Mouse (Mus musculus): ENCODE data around the gene Erp44. TPM values are rescaled to one million over a fixed set of nuclear protein-coding genes. Genes with fewer than 3 reads are reported as not detected.

Erp44 gene
- total and polyA plus RNA-seq, 3 experiments = 59.2 to 203 (median 99.7) TPM

DNA sequence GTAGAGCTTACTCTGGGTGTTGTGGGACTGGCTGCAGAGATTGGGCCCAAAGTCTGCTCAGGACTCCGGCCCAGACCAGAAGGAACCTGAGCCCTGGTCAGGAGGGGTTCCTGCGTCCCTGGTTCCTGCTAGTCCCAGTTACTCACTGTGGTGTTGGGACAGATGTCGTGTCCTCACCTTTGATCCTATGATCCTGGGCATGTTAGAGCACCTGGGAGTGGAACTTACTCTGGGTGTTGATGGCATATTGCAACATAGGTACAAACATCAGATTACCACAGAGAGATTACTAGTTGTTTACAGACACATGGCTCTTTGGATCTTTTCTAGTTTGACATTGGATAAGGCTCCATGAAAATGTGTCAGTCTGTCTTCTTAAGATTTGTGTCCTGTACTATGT lies 35.5 kb upstream of the Erp44 start:
- no peak for DNase-seq (ENCODE audit: extremely low read depth)
- dilution Hi-C loops (cut with MboI; ENCODE audit: extremely low pct_ligation_motif_present, extremely low pct_unique_long_range_greater_than_20kb, low sequenced_read_pairs) (no loop called here), in situ Hi-C loops (cut with MboI; ENCODE audit: low pct_ligation_motif_present, low pct_unique_long_range_greater_than_20kb, low sequenced_read_pairs) (loop anchor here (10.0 kb wide), 1 partner anchor 70 kb away; no protein-coding TSS in a partner anchor)
- Histone ChIP-seq H3K79me2 (replicated peaks; ENCODE audit: control insufficient read depth, extremely low read depth, insufficient read depth, poor library complexity, severe bottlenecking) (no peaks in the 10 kb centered on the region), H3K27me3 (replicated peaks) (no peaks in the 10 kb centered on the region), H3K4me3 (replicated peaks in 1 of 3; ENCODE audit: low read depth in 2 of 3, low read length in 2 of 3, poor library complexity in 1 of 3) (no peak overlapping the region), H3K4me1 (ENCODE audit: control insufficient read depth in 1 of 2, insufficient read depth in 2 of 2) (peaks cover 0 to 19% of the 10 kb centered on the region in 2 experiments; a peak in 1 of 4 replicates), H3K4me2 (ENCODE audit: insufficient read depth, low read depth, poor library complexity, severe bottlenecking) (no peak overlapping the region), H3K9me3 (replicated peaks; ENCODE audit: low read length) (peaks cover 3% of the 10 kb centered on the region), H3K9ac (ENCODE audit: insufficient read depth, low read depth) (no peak overlapping the region), H3K36me3 (replicated peaks in 1 of 2; ENCODE audit: control insufficient read depth in 1 of 2, insufficient read depth in 1 of 2, low read length in 1 of 2) (peaks cover 5 to 7% of the 10 kb centered on the region in 2 experiments), H3K27ac (ENCODE audit: insufficient read depth, low read depth) (no peak overlapping the region)
- TF ChIP-seq ZNF384 (IDR thresholded peaks at IDR 0.05; ENCODE audit: low read depth, low read length) (no peak), ETS1 (conservative IDR thresholded peaks at IDR 0.05; ENCODE audit: low read depth, low read length) (no peak), IRF4 (IDR thresholded peaks at IDR 0.05; ENCODE audit: low read depth, low read length) (no peak), JUND (conservative IDR thresholded peaks at IDR 0.05; ENCODE audit: low read depth, low read length) (no peak), JUN (IDR thresholded peaks at IDR 0.05; ENCODE audit: insufficient read depth, low read depth, low read length) (no peak), USF2 (conservative IDR thresholded peaks at IDR 0.05; ENCODE audit: low read depth, low read length) (no peak), ZKSCAN1 (IDR thresholded peaks at IDR 0.05; ENCODE audit: borderline replicate concordance, low read depth, low read length) (no peak), PAX5 (IDR thresholded peaks at IDR 0.05; ENCODE audit: low read length) (no peak), MEF2A (IDR thresholded peaks at IDR 0.05; ENCODE audit: borderline replicate concordance, low read depth, low read length) (no peak), RAD21 (IDR thresholded peaks at IDR 0.05; ENCODE audit: low read depth, low read length) (no peak), UBTF (IDR thresholded peaks at IDR 0.05; ENCODE audit: low read depth, low read length) (no peak)

DNA sequence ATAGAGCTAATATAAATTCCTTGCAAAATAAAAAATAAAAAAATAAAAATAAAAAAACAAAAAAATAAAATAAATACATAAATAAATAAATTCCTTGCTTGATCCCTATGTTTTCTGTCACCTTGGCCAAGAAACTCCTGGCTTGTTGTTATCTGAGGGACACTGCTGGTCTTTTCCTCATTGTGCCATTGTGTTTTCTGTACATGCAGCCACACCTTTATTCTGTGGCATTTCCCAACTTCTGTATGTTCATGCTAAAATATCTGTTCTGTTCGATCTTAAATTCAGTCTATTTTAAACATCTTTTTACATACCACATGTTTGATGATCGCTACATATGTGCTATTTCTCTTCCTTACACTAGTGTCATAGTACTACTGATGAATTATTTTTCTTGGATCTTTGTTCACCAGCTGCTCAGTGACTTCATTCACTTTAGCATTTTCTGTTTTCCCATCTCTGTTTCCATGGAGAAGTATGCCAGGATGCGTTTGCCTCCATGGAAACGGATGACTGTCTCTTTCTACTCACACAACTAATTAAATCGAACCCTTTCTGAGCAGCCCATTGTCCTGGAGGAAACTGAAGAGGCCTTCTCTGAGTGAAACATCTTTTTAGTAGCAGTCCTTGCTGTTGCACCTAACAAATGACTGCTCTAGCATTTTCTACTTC lies 7.9 kb upstream of the Erp44 start:
- H3K4me1 ChIP-seq (ENCODE audit: control insufficient read depth in 1 of 2, insufficient read depth in 2 of 2) = no peaks in the 10 kb centered on the region
- H3K9me3 ChIP-seq (replicated peaks; ENCODE audit: low read length) = no peaks in the 10 kb centered on the region
- in situ Hi-C loops (cut with MboI; ENCODE audit: low pct_ligation_motif_present, low pct_unique_long_range_greater_than_20kb, low sequenced_read_pairs) (loop anchor here (10.0 kb wide), 1 partner anchor 52 kb away; no protein-coding TSS in a partner anchor), dilution Hi-C loops (cut with MboI; ENCODE audit: extremely low pct_ligation_motif_present, extremely low pct_unique_long_range_greater_than_20kb, low sequenced_read_pairs) (no loop called here)
- DNase-seq (ENCODE audit: extremely low read depth) = no peak
- no peak overlapping the region for H3K4me2 ChIP-seq (ENCODE audit: insufficient read depth, low read depth, poor library complexity, severe bottlenecking)
- H3K36me3 ChIP-seq (replicated peaks in 1 of 2; ENCODE audit: control insufficient read depth in 1 of 2, insufficient read depth in 1 of 2, low read length in 1 of 2) = peaks cover 18 to 41% of the 10 kb centered on the region in 2 experiments
- H3K79me2 ChIP-seq (replicated peaks; ENCODE audit: control insufficient read depth, extremely low read depth, insufficient read depth, poor library complexity, severe bottlenecking) = no peaks in the 10 kb centered on the region
- no peak overlapping the region for H3K4me3 ChIP-seq (replicated peaks in 1 of 3; ENCODE audit: low read depth in 2 of 3, low read length in 2 of 3, poor library complexity in 1 of 3)
- no peak overlapping the region for H3K9ac ChIP-seq (ENCODE audit: insufficient read depth, low read depth)
- H3K27me3 ChIP-seq (replicated peaks) = no peaks in the 10 kb centered on the region
- no peak for TF ChIP-seq ZMIZ1 (IDR thresholded peaks at IDR 0.05; ENCODE audit: low read depth, low read length)
- TF ChIP-seq NELFE (IDR thresholded peaks at IDR 0.05; ENCODE audit: low read depth, low read length) = no peak
- TF ChIP-seq CHD2 (IDR thresholded peaks at IDR 0.05; ENCODE audit: low read length) = no peak
- TF ChIP-seq TCF12 (IDR thresholded peaks at IDR 0.05; ENCODE audit: low read depth, low read length) = no peak
- no peak for TF ChIP-seq IRF4 (IDR thresholded peaks at IDR 0.05; ENCODE audit: low read depth, low read length)
- TF ChIP-seq JUND (conservative IDR thresholded peaks at IDR 0.05; ENCODE audit: low read depth, low read length) = no peak
- no peak for TF ChIP-seq ZNF384 (IDR thresholded peaks at IDR 0.05; ENCODE audit: low read depth, low read length)
- TF ChIP-seq POLR2AphosphoS2 (IDR thresholded peaks at IDR 0.05; ENCODE audit: low read depth, low read length) = no peak
- TF ChIP-seq ZKSCAN1 (IDR thresholded peaks at IDR 0.05; ENCODE audit: borderline replicate concordance, low read depth, low read length) = no peak
- TF ChIP-seq MAFK (IDR thresholded peaks at IDR 0.05; ENCODE audit: insufficient replicate concordance, low read length) = no peak
- TF ChIP-seq USF1 (IDR thresholded peaks at IDR 0.05; ENCODE audit: low read depth, low read length) = no peak
- TF ChIP-seq SMC3 (IDR thresholded peaks at IDR 0.05; ENCODE audit: low read depth, low read length) = no peak
- no peak for TF ChIP-seq MEF2A (IDR thresholded peaks at IDR 0.05; ENCODE audit: borderline replicate concordance, low read depth, low read length)
- H3K27ac ChIP-seq (ENCODE audit: insufficient read depth, low read depth) = no peak overlapping the region

Measured in CH12.LX (cell line).